10 mouse cellular contexts compared by ENCODE assay signal in the genomic region with DNA sequence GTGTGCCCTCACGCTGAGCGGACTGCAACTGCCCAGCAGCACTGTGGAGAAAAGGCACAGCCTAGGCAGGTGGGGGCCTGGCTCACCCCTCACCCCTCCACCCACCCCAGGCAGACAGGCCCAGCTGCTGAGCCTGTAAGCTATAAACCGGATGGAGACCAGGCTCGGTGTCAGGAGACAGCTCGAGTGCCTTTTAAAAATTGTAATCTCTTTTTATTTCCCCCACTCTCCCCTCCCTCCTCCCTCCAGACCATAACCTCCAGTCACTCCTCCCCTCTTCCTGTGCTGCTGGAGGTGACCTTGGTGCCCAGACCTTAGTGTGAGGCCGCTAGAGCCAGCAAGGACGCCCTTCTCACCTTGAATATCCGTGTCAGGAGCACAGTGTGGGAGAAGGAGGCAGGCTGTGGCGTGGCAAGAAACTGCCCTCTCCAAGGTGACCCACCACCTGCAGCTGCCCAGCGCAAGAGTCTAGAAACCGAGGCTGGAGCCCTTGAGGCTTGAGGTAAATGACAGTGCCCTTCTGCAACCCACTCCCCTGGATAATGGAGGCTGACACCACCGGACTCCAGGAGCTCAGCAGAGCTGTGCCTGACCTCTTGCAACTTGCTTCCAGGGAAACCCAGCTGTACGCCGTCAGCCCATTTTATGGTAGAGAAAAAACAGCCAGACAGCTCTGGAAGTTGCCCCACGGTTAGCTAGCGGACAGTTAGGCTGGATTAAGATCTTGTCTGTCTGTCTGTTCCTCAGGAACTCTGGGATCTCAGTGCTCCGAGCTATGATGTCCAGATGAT. TPM values are rescaled to one million over a fixed set of nuclear protein-coding genes. Genes with fewer than 3 reads are reported as not detected.
DNase-seq lines count a peak whose midpoint lies in the region; ATAC-seq lines count a peak whose summit lies in the region.
"Had no signal": no experiment of that assay in that cellular context is flagged by ENCODE, and none has a peak within 500 bp of the region (broad histone marks: within the 10 kb centered on the region; RNA-seq: fewer than 3 reads in every experiment).

No protein-coding gene starts in this region.

- H3K4me1 ChIP-seq in hindbrain, embryonic 13.5 days (replicated peaks): peaks cover 49% of the 10 kb centered on the region
- H3K4me1 ChIP-seq in hindbrain, embryonic 11.5 days (replicated peaks; ENCODE audit: control insufficient read depth, insufficient read depth, low read length): peaks cover 6% of the 10 kb centered on the region; the same call in 1 of the 2 replicates
- peaks cover 39% of the 10 kb centered on the region for H3K4me1 ChIP-seq in intestine, embryonic 15.5 days (replicated peaks)

- no peaks in the 10 kb centered on the region for H3K36me3 ChIP-seq in hindbrain, embryonic 13.5 days
- no peaks in the 10 kb centered on the region for H3K36me3 ChIP-seq in hindbrain, embryonic 11.5 days (ENCODE audit: control insufficient read depth, insufficient read depth, low read length)
- H3K36me3 ChIP-seq in intestine, embryonic 15.5 days: no peaks in the 10 kb centered on the region

- ATAC-seq in hindbrain, embryonic 13.5 days (ENCODE audit: low FRiP score): no peak
- ATAC-seq in hindbrain, embryonic 11.5 days (ENCODE audit: low FRiP score): no peak
- peak; percentile 69 for ATAC-seq in intestine, embryonic 15.5 days

- H3K4me2 ChIP-seq in hindbrain, embryonic 13.5 days: no peak overlapping the region
- no peak overlapping the region for H3K4me2 ChIP-seq in hindbrain, embryonic 11.5 days (replicated peaks; ENCODE audit: low read depth, low read length)
- peak overlapping the region; percentile 32 for H3K4me2 ChIP-seq in intestine, embryonic 15.5 days (replicated peaks)

- peak overlapping the region; percentile 43; the same call in 1 of the 2 replicates for H3K9ac ChIP-seq in hindbrain, embryonic 13.5 days
- no peak overlapping the region for H3K9ac ChIP-seq in hindbrain, embryonic 11.5 days (ENCODE audit: low read depth, low read length)
- H3K9ac ChIP-seq in intestine, embryonic 15.5 days: peak overlapping the region; percentile 17; the same call in 1 of the 2 replicates

- no peaks in the 10 kb centered on the region for H3K9me3 ChIP-seq in hindbrain, embryonic 13.5 days
- no peaks in the 10 kb centered on the region for H3K9me3 ChIP-seq in hindbrain, embryonic 11.5 days (ENCODE audit: control insufficient read depth, low read length)
- no peaks in the 10 kb centered on the region for H3K9me3 ChIP-seq in intestine, embryonic 15.5 days

- peak overlapping the region; percentile 55 for H3K27ac ChIP-seq in hindbrain, embryonic 13.5 days
- no peak overlapping the region for H3K27ac ChIP-seq in hindbrain, embryonic 11.5 days (ENCODE audit: low read depth, low read length)
- H3K27ac ChIP-seq in intestine, embryonic 15.5 days: peak overlapping the region; percentile 79

- DNase-seq in hindbrain, embryonic 11.5 days (ENCODE audit: low spot score): no peak
- DNase-seq in adrenal gland, postnatal 36 days: peak; percentile 39 to 58
- peak; percentile 50 for DNase-seq in mesoderm, embryonic 11.5 days (ENCODE audit: low read depth, low spot score)
- no peak for DNase-seq in layer of hippocampus, postnatal 14 days (ENCODE audit: low spot score in 2 of 2)
- no peak for DNase-seq in layer of hippocampus, postnatal 10 days (ENCODE audit: low spot score in 2 of 2)
- no peak for DNase-seq in B cell, adult 2 months
- DNase-seq: lung, postnatal 10 days; right cerebral cortex, postnatal 25 days had no signal

- 60% methylated on average over 17 of the region's 17 CpGs for WGBS in hindbrain, embryonic 13.5 days
- WGBS in hindbrain, embryonic 11.5 days: 61% methylated on average over 17 of the region's 17 CpGs
- WGBS in intestine, embryonic 15.5 days: 24% methylated on average over 17 of the region's 17 CpGs

- 0 out of 2 replicates have a peak, but pooled peaks cover 2% of the 10 kb centered on the region for H3K27me3 ChIP-seq in hindbrain, embryonic 13.5 days
- no peaks in the 10 kb centered on the region; the same call in 1 of the 2 replicates for H3K27me3 ChIP-seq in hindbrain, embryonic 11.5 days (ENCODE audit: control insufficient read depth, insufficient read depth, low read length)
- no peaks in the 10 kb centered on the region for H3K27me3 ChIP-seq in intestine, embryonic 15.5 days (replicated peaks)

- no peak overlapping the region for H3K4me3 ChIP-seq in hindbrain, embryonic 13.5 days
- no peak overlapping the region for H3K4me3 ChIP-seq in hindbrain, embryonic 11.5 days (ENCODE audit: low read depth, low read length)
- H3K4me3 ChIP-seq in intestine, embryonic 15.5 days (replicated peaks): no peak overlapping the region

RNA-seq across cellular contexts. Expression of gene Slc38a10, which starts 13.5 kb away (rescaled TPM):
- polyA plus RNA-seq in hindbrain, embryonic 13.5 days (2015; fragmentation: Nextera tagmentation; extraction: Ambion mirVana): 110 and 115 TPM in 2 replicates
- polyA plus RNA-seq in hindbrain, embryonic 11.5 days (2014; fragmentation: Nextera tagmentation; extraction: Ambion mirVana): 58.6 and 64.7 TPM in 2 replicates
- total RNA-seq in adrenal gland, postnatal 36 days (2021): 100 to 1,000 TPM; 156 to 163 TPM
- polyA plus RNA-seq in intestine, embryonic 15.5 days (2015; fragmentation: Nextera tagmentation; extraction: Ambion mirVana): 81.8 and 88.2 TPM in 2 replicates
- 10 to 100 TPM; 94.1 to 94.8 TPM for total RNA-seq in layer of hippocampus, postnatal 14 days (2021)
- total RNA-seq in layer of hippocampus, postnatal 10 days (2021): 100 to 1,000 TPM; 107 to 123 TPM

Comparison
In these comparisons a context has a peak if more than half of its experiments do, and no peak if none do; other contexts are left out.
1. DNase-seq: peak in adrenal gland, postnatal 36 days (2 of 2) and mesoderm, embryonic 11.5 days (single experiment); none in hindbrain, embryonic 11.5 days (single experiment), layer of hippocampus, postnatal 14 days (0 of 2), layer of hippocampus, postnatal 10 days (0 of 2) and B cell, adult 2 months (0 of 2).